Mouse (Mus musculus) Muller cell, postnatal 12 days (primary cell): ENCODE results near the gene Prrg2.

Experiments used
- DNase-seq: peaks from one replicate; pipeline ENCODE4 v3.0.0-alpha.2; 2015; ENCODE audit errors: inconsistent ontology term

Prrg2 gene

GRCm38 (mm10) chr7:45012011-45012410 lies 50.5 kb downstream of the Prrg2 start:
- DNase-seq = no peak

- no peak for DNase-seq
Measured at GRCm38 (mm10) chr7:45008411-45008810, 54.1 kb downstream of the Prrg2 start.

- no peak for DNase-seq
Measured at GRCm38 (mm10) chr7:45007846-45008245, 54.6 kb downstream of the Prrg2 start.

GRCm38 (mm10) chr7:45007141-45007540 lies 55.3 kb downstream of the Prrg2 start:
- no peak for DNase-seq

GRCm38 (mm10) chr7:45006503-45006902 lies 56.0 kb downstream of the Prrg2 start:
- no peak for DNase-seq

GRCm38 (mm10) chr7:45005321-45005992 lies 57.0 kb downstream of the Prrg2 start:
- no peak for DNase-seq

GRCm38 (mm10) chr7:45004546-45004945 lies 57.9 kb downstream of the Prrg2 start:
- no peak for DNase-seq
